Mouse (Mus musculus) forebrain, embryonic 14.5 days (tissue): ENCODE results near the gene Pold4. TPM values are rescaled to one million over a fixed set of nuclear protein-coding genes. Genes with fewer than 3 reads are reported as not detected.
A peak's percentile ranks its signal among the peaks of the same experiment; 100 is the strongest.

ENCODE experiments used
- ATAC-seq: fragments of 200-750 bp; cut with Nextera tagmentation; 2 replicates; pipeline ENCODE4 v1.8.0; 2017; ENCODE audit warnings: mild to moderate bottlenecking, moderate library complexity
- DNase-seq: peaks from one replicate; pipeline ENCODE4 v3.0.0-alpha.2; 2015; ENCODE audit warnings: low spot score
- H3K27ac ChIP-seq: fragments of 300-500 bp; sonication (generic); 2 replicates; pipeline ENCODE4 v1.5.1; 2014; ENCODE audit warnings: low read depth, mild to moderate bottlenecking, control low read depth, low read length, moderate library complexity
- H3K27me3 ChIP-seq: fragments of 300-500 bp; sonication (generic); replicated peaks from 2 replicates; pipeline ENCODE4 v1.6.1; 2014; ENCODE audit warnings: low read length, control low read depth, mixed read lengths; ENCODE audit not compliant: control insufficient read depth, insufficient read depth
- H3K36me3 ChIP-seq: fragments of 300-500 bp; sonication (generic); 2 replicates; pipeline ENCODE4 v1.6.1; 2014; ENCODE audit warnings: low read length, control low read depth; ENCODE audit not compliant: control insufficient read depth, insufficient read depth
- H3K4me1 ChIP-seq: fragments of 300-500 bp; sonication (generic); 2 replicates; pipeline ENCODE4 v1.6.1; 2014; ENCODE audit warnings: antibody characterized with exemption, low read length, control low read depth; ENCODE audit not compliant: control insufficient read depth, insufficient read depth
- H3K4me2 ChIP-seq: fragments of 300-500 bp; sonication (generic); 2 replicates; pipeline ENCODE4 v1.6.1; 2014; ENCODE audit warnings: mild to moderate bottlenecking, control low read depth, low read length
- H3K4me3 ChIP-seq: fragments of 300-500 bp; sonication (generic); 2 replicates; pipeline ENCODE4 v1.5.1; 2014; ENCODE audit warnings: low read depth, low read length, control low read depth
- H3K9ac ChIP-seq: fragments of 300-500 bp; sonication (generic); 2 replicates; pipeline ENCODE4 v1.6.1; 2014; ENCODE audit warnings: mild to moderate bottlenecking, low read length, control low read depth, moderate library complexity
- H3K9me3 ChIP-seq: fragments of 300-500 bp; sonication (generic); replicated peaks from 2 replicates; pipeline ENCODE4 v1.6.1; 2016; ENCODE audit warnings: low read length, control low read depth, mixed read lengths; ENCODE audit not compliant: control insufficient read depth
- WGBS: fragments of 180-500 bp; shearing (Covaris S2); extraction: QIAGEN DNeasy Blood & Tissue Kit; methylation state at CpG from one replicate; pipeline ENCODE4 v1.1.7; 2014; 5-methylcytosine and 5-hydroxymethylcytosine counted together
- polyA plus RNA-seq: library from polyadenylated mRNA; unstranded; fragments of >200 nt; fragmentation: Nextera tagmentation; extraction: Ambion mirVana; gene quantifications from 2 replicates; pipeline ENCODE4 v1.2.1, GENCODE M21; 2014

Pold4 gene
- polyA plus RNA-seq, 1 experiment from 2014 or later, result 19.0 TPM

DNA sequence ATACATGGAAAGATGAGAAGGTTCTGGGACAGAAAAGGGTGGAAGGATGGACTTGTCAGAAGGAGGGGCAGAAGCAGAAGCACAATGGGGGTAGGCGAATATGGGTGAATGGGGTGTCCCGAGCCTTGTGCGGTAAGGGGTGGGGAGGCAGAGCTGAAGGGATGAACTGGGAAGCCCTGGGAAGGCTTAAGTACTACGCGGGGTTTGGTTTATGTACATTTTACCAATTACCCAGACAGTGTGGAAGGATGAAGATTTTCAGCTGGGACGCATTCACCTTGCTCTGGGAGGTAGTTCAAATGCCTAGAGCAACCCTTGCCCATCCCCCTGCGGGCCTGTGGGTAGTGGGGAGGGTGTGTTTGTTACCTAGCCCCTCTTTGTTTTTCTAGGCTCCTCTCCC lies 29.6 kb upstream of the Pold4 start:
- Histone ChIP-seq H3K27me3 (0 out of 2 replicates have a peak, but pooled peaks cover 3% of the 10 kb centered on the region), H3K4me1 (peaks cover 17% of the 10 kb centered on the region), H3K9ac (peak overlapping the region; percentile 73), H3K9me3 (no peaks in the 10 kb centered on the region), H3K36me3 (peaks cover 24% of the 10 kb centered on the region), H3K4me3 (peak overlapping the region; percentile 56), H3K4me2 (peak overlapping the region; percentile 83), H3K27ac (no peak overlapping the region)
- ATAC-seq (no peak), DNase-seq (no peak)
- 31% methylated on average over 7 of the region's 7 CpGs for WGBS

DNA sequence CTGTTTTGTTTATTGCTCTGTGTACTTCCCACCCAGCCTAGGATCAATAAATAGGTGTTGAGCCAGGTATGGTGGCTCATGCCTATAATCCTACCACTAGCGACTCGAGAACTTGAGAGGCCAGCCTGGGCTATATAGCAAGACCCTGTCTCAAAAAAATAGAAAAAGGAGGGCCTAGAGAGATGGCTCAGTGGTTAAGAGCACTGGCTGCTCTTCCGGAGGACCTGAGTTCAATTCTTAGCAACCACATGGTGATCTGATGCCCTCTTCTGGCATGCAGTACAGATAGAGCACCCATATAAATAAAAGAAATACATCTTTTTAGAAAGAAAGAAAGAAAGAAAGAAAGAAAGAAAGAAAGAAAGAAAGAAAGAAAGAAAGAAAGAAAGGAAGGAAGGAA lies 28.6 kb upstream of the Pold4 start:
- Histone ChIP-seq H3K4me2 (no peak overlapping the region), H3K27me3 (0 out of 2 replicates have a peak, but pooled peaks cover 3% of the 10 kb centered on the region), H3K4me1 (peaks cover 17% of the 10 kb centered on the region), H3K9ac (no peak overlapping the region), H3K4me3 (no peak overlapping the region), H3K27ac (no peak overlapping the region), H3K36me3 (peaks cover 16% of the 10 kb centered on the region), H3K9me3 (no peaks in the 10 kb centered on the region)
- ATAC-seq, result no peak
- DNase-seq, result no peak
- 69% methylated on average over 3 of the region's 3 CpGs for WGBS

DNA sequence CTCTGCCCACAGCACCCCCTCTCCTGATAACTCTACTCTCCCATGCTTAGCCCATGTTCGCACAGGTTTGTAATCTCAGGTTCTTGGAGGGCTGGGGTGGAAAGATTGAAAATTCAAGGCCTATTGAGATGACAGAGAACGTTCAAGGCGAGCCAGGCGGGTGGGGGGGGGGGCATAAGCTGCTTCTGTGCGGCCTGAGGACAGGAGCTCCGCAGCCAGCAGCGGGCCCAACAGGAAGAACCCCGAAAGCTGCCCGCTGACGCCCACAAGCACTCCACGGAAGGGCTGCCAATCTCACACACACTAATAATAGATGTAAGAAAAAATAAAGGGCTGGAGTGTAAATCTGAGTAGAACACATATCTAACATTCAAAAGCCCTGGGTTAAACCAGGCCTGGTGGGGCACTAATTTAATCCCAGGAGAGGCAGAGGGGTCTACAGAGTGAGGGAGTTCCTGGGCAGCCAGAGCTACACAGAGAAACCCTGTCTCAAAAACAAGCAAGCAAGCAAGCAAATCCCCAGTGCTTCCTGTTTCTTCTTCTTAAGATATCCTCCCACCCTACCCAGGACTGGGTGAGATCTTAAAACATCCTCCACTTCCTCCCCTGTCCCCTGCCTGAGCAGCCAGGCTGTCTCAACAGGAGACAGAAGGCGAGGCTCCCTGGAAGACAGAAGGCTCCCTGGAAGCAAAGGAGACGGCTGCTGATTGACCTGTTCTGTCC lies 27.9 kb upstream of the Pold4 start:
- Histone ChIP-seq H3K9me3 (no peaks in the 10 kb centered on the region), H3K4me2 (no peak overlapping the region), H3K4me3 (no peak overlapping the region), H3K4me1 (peaks cover 17% of the 10 kb centered on the region), H3K9ac (no peak overlapping the region), H3K27ac (no peak overlapping the region), H3K27me3 (0 out of 2 replicates have a peak, but pooled peaks cover 3% of the 10 kb centered on the region), H3K36me3 (peaks cover 10% of the 10 kb centered on the region)
- ATAC-seq (no peak), DNase-seq (no peak)
- 59% methylated on average over 13 of the region's 13 CpGs for WGBS

DNA sequence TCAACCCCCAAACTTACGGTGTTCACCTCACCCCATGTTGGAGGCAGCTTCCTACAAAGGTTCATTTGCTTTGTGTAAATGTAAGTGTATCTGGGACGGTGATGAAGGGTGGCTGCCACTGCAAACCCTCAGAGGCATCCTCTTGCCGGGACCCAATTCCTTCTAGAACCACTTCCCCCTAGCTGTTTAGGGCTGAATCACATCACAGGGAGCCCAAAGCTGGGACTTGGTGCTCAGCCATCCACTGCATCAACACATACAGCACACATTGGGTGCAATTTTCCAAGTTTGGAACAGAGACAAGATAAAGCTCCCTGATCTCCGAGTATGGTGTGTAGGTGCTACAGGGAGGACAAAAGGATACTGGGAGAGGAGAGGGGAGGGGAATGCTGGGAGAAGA lies 26.8 kb upstream of the Pold4 start:
- Histone ChIP-seq H3K36me3 (no peaks in the 10 kb centered on the region), H3K9me3 (no peaks in the 10 kb centered on the region), H3K27ac (no peak overlapping the region), H3K27me3 (0 out of 2 replicates have a peak, but pooled peaks cover 3% of the 10 kb centered on the region), H3K9ac (no peak overlapping the region), H3K4me3 (no peak overlapping the region), H3K4me2 (no peak overlapping the region), H3K4me1 (peaks cover 17% of the 10 kb centered on the region)
- no peak for ATAC-seq
- no peak for DNase-seq
- 77% methylated on average over 3 of the region's 4 CpGs for WGBS

DNA sequence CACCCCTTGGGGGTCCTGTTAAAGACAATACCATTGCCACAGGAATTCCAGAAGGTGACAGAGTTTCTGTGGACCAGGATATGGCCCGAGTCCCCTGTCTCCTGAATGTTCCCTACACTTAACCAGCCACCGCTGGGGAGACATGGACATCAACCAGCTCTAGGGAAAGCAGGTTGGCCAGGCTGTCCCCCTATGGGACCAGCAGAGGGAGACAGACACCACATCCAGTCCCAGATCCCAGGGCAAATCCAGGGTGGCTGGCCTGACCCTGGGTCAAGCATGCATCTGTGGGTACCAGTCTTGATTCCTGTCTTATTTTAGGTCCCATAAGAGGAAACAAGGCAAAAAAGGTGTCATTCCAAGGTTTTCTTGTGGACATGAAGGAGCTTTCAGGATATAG lies 24.7 kb upstream of the Pold4 start:
- Histone ChIP-seq H3K36me3 (no peaks in the 10 kb centered on the region), H3K4me1 (peaks cover 4% of the 10 kb centered on the region), H3K27me3 (peaks cover 7% of the 10 kb centered on the region; the same call in 1 of the 2 replicates), H3K4me2 (no peak overlapping the region), H3K27ac (no peak overlapping the region), H3K9me3 (no peaks in the 10 kb centered on the region), H3K4me3 (no peak overlapping the region), H3K9ac (no peak overlapping the region)
- WGBS, result 3% methylated on average over 2 of the region's 2 CpGs
- DNase-seq (peak; percentile 67), ATAC-seq (peak; percentile 42; the same call in 1 of the 2 replicates)

DNA sequence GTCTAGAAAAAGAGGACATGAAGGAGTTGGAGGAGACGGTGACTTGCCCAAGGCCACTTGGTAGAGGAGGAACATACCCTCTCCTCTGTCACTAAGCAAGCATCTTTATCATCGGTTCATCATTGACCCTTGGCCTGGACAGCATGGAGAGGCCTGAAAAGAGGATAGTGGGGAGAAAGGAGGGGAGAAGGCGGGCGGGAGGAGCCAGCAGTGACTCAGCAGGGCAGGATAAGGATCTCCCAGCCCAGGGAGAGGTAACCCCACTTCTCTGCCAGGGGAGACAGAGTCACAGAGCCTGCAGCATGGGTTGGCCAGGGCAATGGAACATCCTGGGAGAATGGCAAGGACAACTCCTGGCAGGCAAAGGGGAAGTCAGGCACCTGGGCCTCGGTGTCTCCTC lies 23.1 kb upstream of the Pold4 start:
- no peak overlapping the region for H3K4me3 ChIP-seq
- no peak for DNase-seq
- no peaks in the 10 kb centered on the region for H3K4me1 ChIP-seq
- H3K4me2 ChIP-seq, result no peak overlapping the region
- H3K9ac ChIP-seq, result no peak overlapping the region
- ATAC-seq, result no peak
- H3K9me3 ChIP-seq, result no peaks in the 10 kb centered on the region
- H3K27me3 ChIP-seq, result peaks cover 18% of the 10 kb centered on the region; the same call in 1 of the 2 replicates
- H3K36me3 ChIP-seq, result no peaks in the 10 kb centered on the region
- no peak overlapping the region for H3K27ac ChIP-seq
- 70% methylated on average over 5 of the region's 5 CpGs for WGBS

DNA sequence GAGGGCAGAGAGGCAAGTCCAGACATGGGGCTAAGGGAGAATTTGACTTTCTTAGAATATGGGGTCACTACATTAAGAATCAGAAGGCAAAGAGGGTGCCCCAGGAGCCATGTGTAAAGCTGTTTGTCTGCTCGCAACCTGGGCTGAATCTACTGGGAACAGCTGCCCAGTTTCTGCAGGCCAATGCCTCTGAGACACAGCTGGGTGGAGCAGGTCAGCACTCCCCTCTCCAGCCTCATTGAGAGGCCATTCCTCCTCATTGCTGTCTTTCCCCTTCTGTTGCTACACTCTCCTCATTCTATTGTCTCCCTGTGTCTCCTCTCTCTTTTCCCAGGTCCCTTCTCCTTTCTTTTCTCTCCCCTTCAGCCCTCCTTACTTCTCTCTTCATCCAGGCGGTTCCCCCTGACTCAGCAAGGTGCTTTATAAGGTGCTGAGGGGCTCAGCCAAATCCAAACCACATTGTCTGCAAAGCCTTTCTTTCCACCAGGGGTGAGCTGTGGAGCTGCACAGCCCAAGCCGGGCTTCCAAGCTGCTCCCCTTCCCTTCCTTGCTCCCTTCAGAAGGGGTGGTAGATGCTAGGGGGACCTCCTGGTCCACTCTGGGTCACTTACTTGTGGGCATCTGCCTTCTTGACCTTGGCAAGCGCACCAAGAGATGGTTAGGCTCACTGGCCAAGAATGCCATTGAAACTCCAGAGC lies 19.7 kb upstream of the Pold4 start:
- Histone ChIP-seq H3K9ac (no peak overlapping the region), H3K4me2 (no peak overlapping the region), H3K36me3 (no peaks in the 10 kb centered on the region), H3K27ac (no peak overlapping the region), H3K27me3 (peaks cover 37% of the 10 kb centered on the region), H3K4me3 (no peak overlapping the region), H3K9me3 (no peaks in the 10 kb centered on the region), H3K4me1 (peaks cover 15% of the 10 kb centered on the region)
- WGBS, result 14% methylated on average over 4 of the region's 4 CpGs
- ATAC-seq, result no peak
- DNase-seq, result no peak

DNA sequence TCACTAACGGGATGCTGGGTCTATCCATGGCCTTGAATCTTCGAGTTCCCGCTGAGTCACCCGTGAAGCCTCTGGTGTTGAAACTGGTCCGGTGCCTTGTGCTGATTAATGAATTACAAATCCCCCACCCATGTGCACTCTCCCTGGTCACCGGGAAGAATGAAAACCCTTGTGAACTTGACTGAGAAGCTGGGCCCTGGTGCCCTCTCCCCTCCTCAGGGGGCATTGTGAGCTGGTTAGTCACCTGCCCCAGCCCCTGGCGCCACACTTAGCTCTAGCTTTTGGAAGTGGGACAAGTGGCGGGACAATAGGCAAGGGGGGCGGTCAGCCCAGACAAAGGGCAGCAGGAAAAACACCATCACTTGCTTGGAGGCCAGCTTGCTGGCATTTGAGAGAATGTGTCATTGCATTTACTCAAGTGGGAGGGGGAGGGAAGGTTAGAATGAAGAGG lies 18.1 kb upstream of the Pold4 start:
- no peaks in the 10 kb centered on the region for H3K9me3 ChIP-seq
- H3K27ac ChIP-seq, result no peak overlapping the region
- H3K9ac ChIP-seq, result no peak overlapping the region
- DNase-seq (no peak), ATAC-seq (no peak)
- H3K27me3 ChIP-seq, result peaks cover 41% of the 10 kb centered on the region
- 8% methylated on average over 9 of the region's 9 CpGs for WGBS
- no peak overlapping the region for H3K4me3 ChIP-seq
- peak overlapping the region; percentile 94 for H3K4me2 ChIP-seq
- no peaks in the 10 kb centered on the region for H3K36me3 ChIP-seq
- H3K4me1 ChIP-seq, result peaks cover 15% of the 10 kb centered on the region
